In genomic region chr17:68143307-68143706, GRCm38 (mm10) we compare ENCODE assay signal across 24 mouse cellular contexts.
"Had no signal": no experiment of that assay in that cellular context is flagged by ENCODE, and none has a peak within 500 bp of the region (broad histone marks: within the 10 kb centered on the region; RNA-seq: fewer than 3 reads in every experiment).

No protein-coding gene starts in this region.

- DNase-seq: gastrocnemius, adult 2 months; gastrocnemius, postnatal 10 days; gastrocnemius, postnatal 25 days; heart, adult 18-20 months; heart, postnatal 14 days; heart, postnatal 36 days; kidney, adult 11 months; kidney, adult 2 months; kidney, adult 9 months; kidney, postnatal 14 days; kidney, postnatal 4 days; liver had no signal

- H3K36me3 ChIP-seq: heart, embryonic 13.5 days; heart, embryonic 15.5 days; hindbrain, embryonic 13.5 days; hindbrain, embryonic 15.5 days; kidney, embryonic 15.5 days; limb, embryonic 10.5 days; limb, embryonic 12.5 days had no signal

- H3K4me1 ChIP-seq: heart, embryonic 13.5 days; heart, embryonic 15.5 days; hindbrain, embryonic 13.5 days; hindbrain, embryonic 15.5 days; kidney, embryonic 15.5 days; limb, embryonic 10.5 days; limb, embryonic 12.5 days had no signal

- H3K27ac ChIP-seq: gastrocnemius, adult 2 months; heart, embryonic 13.5 days; heart, embryonic 15.5 days; hindbrain, embryonic 13.5 days; hindbrain, embryonic 15.5 days; hindbrain, postnatal 0 days; kidney, embryonic 15.5 days; kidney, postnatal 0 days; layer of hippocampus, adult 2 months; left cerebral cortex, adult 2 months; limb, embryonic 10.5 days; limb, embryonic 12.5 days had no signal

- H3K27me3 ChIP-seq: heart, embryonic 13.5 days; heart, embryonic 15.5 days; hindbrain, embryonic 15.5 days; kidney, embryonic 15.5 days; limb, embryonic 12.5 days had no signal

- ATAC-seq: hindbrain, postnatal 0 days; intestine, embryonic 16.5 days had no signal

- H3K9me3 ChIP-seq: heart, embryonic 15.5 days; hindbrain, embryonic 13.5 days; hindbrain, embryonic 15.5 days; kidney, embryonic 15.5 days; limb, embryonic 10.5 days; limb, embryonic 12.5 days had no signal

- H3K4me3 ChIP-seq: gastrocnemius, adult 2 months; heart, embryonic 13.5 days; heart, embryonic 15.5 days; hindbrain, embryonic 13.5 days; hindbrain, embryonic 15.5 days; kidney, embryonic 15.5 days; layer of hippocampus, adult 2 months; left cerebral cortex, adult 2 months; limb, embryonic 10.5 days; limb, embryonic 12.5 days had no signal
